8 mouse cellular contexts compared by ENCODE assay signal in the genomic region with DNA sequence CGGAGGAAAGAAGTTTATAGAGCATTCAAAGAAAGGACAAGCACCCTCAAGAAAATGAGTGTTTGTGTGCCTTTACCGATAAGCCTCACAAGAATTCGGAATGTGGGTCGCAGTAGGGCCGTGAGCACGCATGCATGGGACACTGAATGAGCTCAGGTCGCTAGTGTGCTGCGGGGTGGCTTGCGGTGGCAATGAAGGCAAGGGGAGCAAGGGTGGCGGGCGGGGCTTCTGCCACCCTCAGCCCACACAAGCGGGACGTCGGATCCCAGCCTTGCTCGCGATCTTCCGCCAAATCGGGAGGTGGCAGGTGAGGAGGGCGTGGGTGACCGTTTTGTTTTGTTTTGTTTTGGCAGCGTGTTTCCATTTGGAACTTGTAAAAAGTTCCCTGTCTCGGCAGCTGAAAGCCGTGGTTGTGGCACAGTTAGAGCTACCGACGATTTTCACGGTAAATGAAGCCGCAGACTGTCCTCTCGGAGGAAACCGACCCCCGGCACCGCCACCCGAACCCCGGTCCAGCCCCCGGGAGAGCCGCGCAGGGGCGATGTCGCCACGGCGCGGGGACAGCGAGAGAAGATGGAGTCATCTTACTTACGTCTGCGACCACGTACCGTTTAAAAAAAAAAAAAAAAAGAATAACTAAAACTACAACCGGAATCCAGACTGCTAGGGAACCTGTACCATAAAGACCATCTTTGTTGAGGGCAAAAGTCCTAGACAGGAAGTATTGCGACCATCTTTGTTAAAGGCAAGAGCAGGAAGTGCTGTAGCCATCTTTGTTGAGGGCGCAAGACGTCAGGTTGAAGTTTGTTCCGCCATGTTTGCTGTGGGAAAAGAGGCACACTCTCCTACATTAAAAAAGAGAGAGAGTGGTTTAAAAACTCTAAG. TPM values are rescaled to one million over a fixed set of nuclear protein-coding genes. Genes with fewer than 3 reads are reported as not detected.
DNase-seq lines count a peak whose midpoint lies in the region; ATAC-seq and TF ChIP-seq lines count a peak whose summit lies in the region.

TSS of gene Cradd (minus strand) at position 741 of the 885 bp plus-strand sequence.

- intact Hi-C loops in heart, postnatal 10 days (cut with DNase I), result loop anchor here (1.0 to 5.0 kb wide), 7 partner anchors 58 to 331 kb away; no protein-coding TSS in a partner anchor

- peak within 1 kb of the TSS; percentile 68 for H3K4me2 ChIP-seq in forebrain, embryonic 13.5 days
- peak within 1 kb of the TSS; percentile 83 for H3K4me2 ChIP-seq in liver, postnatal 0 days (ENCODE audit: low read depth, low read length)
- H3K4me2 ChIP-seq in neural tube, embryonic 15.5 days, result peak within 1 kb of the TSS; percentile 74

- WGBS in forebrain, embryonic 13.5 days, result under 1% methylated on average over 51 of the region's 51 CpGs
- WGBS in large intestine, adult 2 months, result under 1% methylated on average over 51 of the region's 51 CpGs
- WGBS in liver, postnatal 0 days (ENCODE audit: insufficient replicate concordance), result under 1% methylated on average over 51 of the region's 51 CpGs
- under 1% methylated on average over 51 of the region's 51 CpGs for WGBS in neural tube, embryonic 15.5 days

- peak within 1 kb of the TSS; percentile 85 for H3K27ac ChIP-seq in ES-Bruce4 (ENCODE audit: insufficient read depth, low read length)
- peak within 1 kb of the TSS; percentile 94 for H3K27ac ChIP-seq in forebrain, embryonic 13.5 days
- peak within 1 kb of the TSS; percentile 94 for H3K27ac ChIP-seq in liver, postnatal 0 days (ENCODE audit: low read depth)
- H3K27ac ChIP-seq in neural tube, embryonic 15.5 days (replicated peaks), result peak within 1 kb of the TSS; percentile 94

- no peaks in the 10 kb centered on the region for H3K9me3 ChIP-seq in ES-Bruce4 (replicated peaks; ENCODE audit: control insufficient read depth, insufficient read depth, low read length, poor library complexity, severe bottlenecking)
- no peaks in the 10 kb centered on the region for H3K9me3 ChIP-seq in forebrain, embryonic 13.5 days (replicated peaks)
- H3K9me3 ChIP-seq in liver, postnatal 0 days (ENCODE audit: low read length), result no peaks in the 10 kb centered on the region
- no peaks in the 10 kb centered on the region for H3K9me3 ChIP-seq in neural tube, embryonic 15.5 days (replicated peaks)

- H3K27me3 ChIP-seq in ES-Bruce4 (ENCODE audit: control insufficient read depth, insufficient read depth, low read length, poor library complexity, severe bottlenecking), result no peaks in the 10 kb centered on the region
- no peaks in the 10 kb centered on the region for H3K27me3 ChIP-seq in forebrain, embryonic 13.5 days
- H3K27me3 ChIP-seq in liver, postnatal 0 days (ENCODE audit: insufficient read depth, low read length), result no peaks in the 10 kb centered on the region
- no peaks in the 10 kb centered on the region for H3K27me3 ChIP-seq in neural tube, embryonic 15.5 days (replicated peaks)

- peak; percentile 36 for TF ChIP-seq POLR2A in ES-Bruce4 (IDR thresholded peaks at IDR 0.05; ENCODE audit: insufficient read depth, low read length)

- H3K36me3 ChIP-seq in ES-Bruce4 (ENCODE audit: control insufficient read depth, insufficient read depth, low read length, poor library complexity, severe bottlenecking), result no peaks in the 10 kb centered on the region
- H3K36me3 ChIP-seq in forebrain, embryonic 13.5 days (ENCODE audit: poor library complexity, severe bottlenecking), result no peaks in the 10 kb centered on the region
- H3K36me3 ChIP-seq in liver, postnatal 0 days (replicated peaks; ENCODE audit: insufficient read depth, low read length), result no peaks in the 10 kb centered on the region
- no peaks in the 10 kb centered on the region for H3K36me3 ChIP-seq in neural tube, embryonic 15.5 days

- no peak for TF ChIP-seq EP300 in ES-Bruce4 (IDR thresholded peaks at IDR 0.05; ENCODE audit: insufficient read depth, low read depth, low read length)
- TF ChIP-seq EP300 in liver, postnatal 0 days (IDR thresholded peaks at IDR 0.05; ENCODE audit: low read depth), result peak; percentile 67

- ATAC-seq in cerebellum, adult (ENCODE audit: insufficient number of reproducible peaks, low FRiP score, low TSS enrichment), result peak; percentile 79
- peak; percentile 92 for ATAC-seq in forebrain, embryonic 13.5 days
- ATAC-seq in liver, postnatal 0 days, result peak; percentile 91
- peak; percentile 90 for ATAC-seq in neural tube, embryonic 15.5 days (ENCODE audit: low FRiP score)

- no peak for TF ChIP-seq CTCF in ES-Bruce4 (IDR thresholded peaks at IDR 0.05; ENCODE audit: low read depth, low read length)
- no peak for TF ChIP-seq CTCF in liver, postnatal 0 days (IDR thresholded peaks at IDR 0.05; ENCODE audit: low read depth)

- DNase-seq in heart, postnatal 10 days, result peak; percentile 94 to 95
- DNase-seq in large intestine, adult 2 months (ENCODE audit: low read depth, low spot score), result peak; percentile 88
- peak; percentile 80 for DNase-seq in liver, postnatal 0 days
- peak; percentile 89 for DNase-seq in testis, postnatal 14 days (ENCODE audit: low spot score)

- H3K4me3 ChIP-seq in ES-Bruce4 (ENCODE audit: low read depth, low read length), result peak within 1 kb of the TSS; percentile 97
- peak within 1 kb of the TSS; percentile 61 for H3K4me3 ChIP-seq in forebrain, embryonic 13.5 days
- H3K4me3 ChIP-seq in liver, postnatal 0 days (ENCODE audit: low read depth, low read length), result peak within 1 kb of the TSS; percentile 78
- H3K4me3 ChIP-seq in neural tube, embryonic 15.5 days (replicated peaks), result peak within 1 kb of the TSS; percentile 56

- H3K4me1 ChIP-seq in ES-Bruce4 (ENCODE audit: control insufficient read depth, insufficient read depth, low read length), result peaks cover 1% of the 10 kb centered on the region
- peaks cover 16% of the 10 kb centered on the region for H3K4me1 ChIP-seq in forebrain, embryonic 13.5 days
- peaks cover 13% of the 10 kb centered on the region for H3K4me1 ChIP-seq in liver, postnatal 0 days (ENCODE audit: insufficient read depth)
- peaks cover 17% of the 10 kb centered on the region for H3K4me1 ChIP-seq in neural tube, embryonic 15.5 days

- H3K9ac ChIP-seq in ES-Bruce4 (ENCODE audit: low read depth, poor library complexity, severe bottlenecking), result peak within 1 kb of the TSS; percentile 88
- peak within 1 kb of the TSS; percentile 76 for H3K9ac ChIP-seq in forebrain, embryonic 13.5 days
- peak within 1 kb of the TSS; percentile 88 for H3K9ac ChIP-seq in liver, postnatal 0 days (replicated peaks)
- peak within 1 kb of the TSS; percentile 73 for H3K9ac ChIP-seq in neural tube, embryonic 15.5 days (replicated peaks)

RNA-seq across cellular contexts. Expression of gene Cradd, which starts in this region (rescaled TPM):
- polyA plus RNA-seq in ES-Bruce4 (2011; ENCODE audit: insufficient read depth, insufficient read length, low read depth, missing spikeins), result 18.4 and 21.9 TPM in 2 replicates
- 11.3 and 12.5 TPM in 2 replicates for polyA plus RNA-seq in forebrain, embryonic 13.5 days (2015; fragmentation: Nextera tagmentation; extraction: Ambion mirVana)
- total RNA-seq in heart, postnatal 10 days (2021), result 10 to 100 TPM; 12.9 to 13.5 TPM
- 13.4 and 14.7 TPM in 2 replicates for polyA plus RNA-seq in large intestine, adult 2 months (2012; rRNA removed)
- polyA plus RNA-seq in liver, postnatal 0 days (2015; fragmentation: Nextera tagmentation; extraction: Ambion mirVana), result 6.5 and 8.4 TPM in 2 replicates
- 8.2 and 9.8 TPM in 2 replicates for polyA plus RNA-seq in neural tube, embryonic 15.5 days (2015; fragmentation: Nextera tagmentation; extraction: Ambion mirVana)

Comparison
In these comparisons a context has a peak if more than half of its experiments do, and no peak if none do; other contexts are left out.
1. Peak in every context shown above with its lines: DNase-seq, ATAC-seq, H3K4me3 ChIP-seq and H3K27ac ChIP-seq.